Mouse (Mus musculus) midbrain, embryonic 13.5 days (tissue): ENCODE measurements around the gene Stk32c. TPM values are rescaled to one million over a fixed set of nuclear protein-coding genes. Genes with fewer than 3 reads are reported as not detected.

Experiments
- ATAC-seq: fragments of 200-750 bp; cut with Nextera tagmentation; 2 replicates; pipeline ENCODE4 v1.8.0; 2017; ENCODE audit warnings: mild to moderate bottlenecking, moderate TSS enrichment, moderate library complexity
- H3K27ac ChIP-seq: fragments of 300-500 bp; sonication (generic); 2 replicates; pipeline ENCODE4 v1.5.1; 2015; ENCODE audit warnings: inconsistent platforms, mild to moderate bottlenecking, moderate library complexity
- H3K27me3 ChIP-seq: fragments of 300-500 bp; sonication (generic); 2 replicates; pipeline ENCODE4 v1.6.1; 2015; ENCODE audit warnings: mild to moderate bottlenecking, inconsistent platforms
- H3K36me3 ChIP-seq: fragments of 300-500 bp; sonication (generic); 2 replicates; pipeline ENCODE4 v1.6.1; 2015; ENCODE audit warnings: mild to moderate bottlenecking, inconsistent platforms
- H3K4me1 ChIP-seq: fragments of 300-500 bp; sonication (generic); replicated peaks from 2 replicates; pipeline ENCODE4 v1.6.1; 2015; ENCODE audit warnings: inconsistent platforms
- H3K4me2 ChIP-seq: fragments of 300-500 bp; sonication (generic); replicated peaks from 2 replicates; pipeline ENCODE4 v1.6.1; 2015; ENCODE audit warnings: moderate library complexity, mild to moderate bottlenecking, inconsistent platforms
- H3K4me3 ChIP-seq: fragments of 300-500 bp; sonication (generic); replicated peaks from 2 replicates; pipeline ENCODE4 v1.5.1; 2015; ENCODE audit warnings: mild to moderate bottlenecking, inconsistent platforms
- H3K9ac ChIP-seq: fragments of 300-500 bp; sonication (generic); replicated peaks from 2 replicates; pipeline ENCODE4 v1.6.1; 2015; ENCODE audit warnings: mild to moderate bottlenecking, inconsistent platforms
- H3K9me3 ChIP-seq: fragments of 300-500 bp; sonication (generic); 2 replicates; pipeline ENCODE4 v1.6.1; 2016; ENCODE audit warnings: mild to moderate bottlenecking, inconsistent platforms
- WGBS: fragments of 180-500 bp; shearing (Covaris S2); methylation state at CpG from one replicate; pipeline ENCODE4 v1.1.7; 2015; 5-methylcytosine and 5-hydroxymethylcytosine counted together
- polyA plus RNA-seq: library from polyadenylated mRNA; unstranded; fragments of >200 nt; fragmentation: Nextera tagmentation; extraction: Ambion mirVana; gene quantifications from 2 replicates; pipeline ENCODE4 v1.2.1, GENCODE M21; 2015

Gene Stk32c
- polyA plus RNA-seq, 1 experiment from 2014 or later: 0.79 TPM

GRCm38 (mm10) chr7:139246931-139247880, 34.1 kb upstream of the Stk32c start:
- Histone ChIP-seq H3K4me1 (peaks cover 36% of the 10 kb centered on the region), H3K4me3 (peak overlapping the region; percentile 62), H3K27me3 (peaks cover 45% of the 10 kb centered on the region), H3K27ac (no peak overlapping the region), H3K9me3 (no peaks in the 10 kb centered on the region), H3K36me3 (no peaks in the 10 kb centered on the region), H3K4me2 (peak overlapping the region; percentile 94), H3K9ac (peak overlapping the region; percentile 80)
- ATAC-seq: peak; percentile 60
- 2% methylated on average over 38 of the region's 38 CpGs for WGBS

- H3K27ac ChIP-seq: no peak overlapping the region
- H3K27me3 ChIP-seq: peaks cover 45% of the 10 kb centered on the region
- H3K9me3 ChIP-seq: no peaks in the 10 kb centered on the region
- no peak overlapping the region for H3K4me2 ChIP-seq
- no peaks in the 10 kb centered on the region for H3K36me3 ChIP-seq
- peaks cover 29% of the 10 kb centered on the region for H3K4me1 ChIP-seq
- no peak overlapping the region for H3K9ac ChIP-seq
- H3K4me3 ChIP-seq: no peak overlapping the region
- no peak for ATAC-seq
- 78% methylated on average over 5 of the region's 5 CpGs for WGBS
These were observed 33.0 kb upstream of the Stk32c start for GRCm38 (mm10) chr7:139246086-139246485.

GRCm38 (mm10) chr7:139239432-139239831, 26.3 kb upstream of the Stk32c start:
- no peaks in the 10 kb centered on the region for H3K36me3 ChIP-seq
- no peak overlapping the region for H3K4me2 ChIP-seq
- H3K9me3 ChIP-seq: no peaks in the 10 kb centered on the region
- H3K9ac ChIP-seq: no peak overlapping the region
- H3K4me3 ChIP-seq: no peak overlapping the region
- 80% methylated on average over 3 of the region's 3 CpGs for WGBS
- H3K27ac ChIP-seq: no peak overlapping the region
- peaks cover 8% of the 10 kb centered on the region for H3K4me1 ChIP-seq
- no peak for ATAC-seq
- no peaks in the 10 kb centered on the region for H3K27me3 ChIP-seq

GRCm38 (mm10) chr7:139235651-139236358, 22.7 kb upstream of the Stk32c start:
- H3K27ac ChIP-seq: no peak overlapping the region
- H3K27me3 ChIP-seq: no peaks in the 10 kb centered on the region
- no peaks in the 10 kb centered on the region for H3K9me3 ChIP-seq
- H3K9ac ChIP-seq: no peak overlapping the region
- no peak overlapping the region for H3K4me3 ChIP-seq
- H3K4me2 ChIP-seq: no peak overlapping the region
- H3K4me1 ChIP-seq: peaks cover 16% of the 10 kb centered on the region
- no peak for ATAC-seq
- WGBS: 87% methylated on average over 12 of the region's 12 CpGs
- H3K36me3 ChIP-seq: no peaks in the 10 kb centered on the region

- no peaks in the 10 kb centered on the region; the same call in 1 of the 2 replicates for H3K36me3 ChIP-seq
- H3K9me3 ChIP-seq: no peaks in the 10 kb centered on the region
- H3K4me3 ChIP-seq: no peak overlapping the region
- H3K27me3 ChIP-seq: no peaks in the 10 kb centered on the region
- no peak overlapping the region for H3K27ac ChIP-seq
- H3K9ac ChIP-seq: peak overlapping the region; percentile 49; the same call in 1 of the 2 replicates
- 11% methylated on average over 18 of the region's 18 CpGs for WGBS
- peak overlapping the region; percentile 27 for H3K4me2 ChIP-seq
- peak; percentile 69 for ATAC-seq
- peaks cover 16% of the 10 kb centered on the region for H3K4me1 ChIP-seq
These were observed 21.5 kb upstream of the Stk32c start for GRCm38 (mm10) chr7:139234426-139235188.

GRCm38 (mm10) chr7:139233714-139234113, 20.6 kb upstream of the Stk32c start:
- ATAC-seq: peak; percentile 80
- H3K4me1 ChIP-seq: peaks cover 16% of the 10 kb centered on the region
- H3K36me3 ChIP-seq: no peaks in the 10 kb centered on the region; the same call in 1 of the 2 replicates
- no peak overlapping the region for H3K9ac ChIP-seq
- H3K4me3 ChIP-seq: no peak overlapping the region
- H3K27ac ChIP-seq: 0 out of 2 replicates have a peak overlapping the region, but pooled peaks have one; percentile 16
- no peaks in the 10 kb centered on the region for H3K9me3 ChIP-seq
- H3K27me3 ChIP-seq: no peaks in the 10 kb centered on the region
- under 1% methylated on average over 7 of the region's 7 CpGs for WGBS
- no peak overlapping the region for H3K4me2 ChIP-seq

- Histone ChIP-seq H3K4me1 (peaks cover 16% of the 10 kb centered on the region), H3K9ac (no peak overlapping the region), H3K4me2 (no peak overlapping the region), H3K27ac (no peak overlapping the region), H3K36me3 (no peaks in the 10 kb centered on the region; the same call in 1 of the 2 replicates), H3K27me3 (no peaks in the 10 kb centered on the region), H3K4me3 (no peak overlapping the region), H3K9me3 (no peaks in the 10 kb centered on the region)
- WGBS: 75% methylated on average over 12 of the region's 12 CpGs
- ATAC-seq: no peak
These were observed 17.1 kb upstream of the Stk32c start for GRCm38 (mm10) chr7:139230241-139230640.

GRCm38 (mm10) chr7:139229837-139230236, 16.7 kb upstream of the Stk32c start:
- Histone ChIP-seq H3K4me2 (no peak overlapping the region), H3K9ac (no peak overlapping the region), H3K27me3 (no peaks in the 10 kb centered on the region), H3K9me3 (no peaks in the 10 kb centered on the region), H3K4me1 (peaks cover 12% of the 10 kb centered on the region), H3K27ac (no peak overlapping the region), H3K36me3 (no peaks in the 10 kb centered on the region; the same call in 1 of the 2 replicates), H3K4me3 (no peak overlapping the region)
- no peak for ATAC-seq
- 76% methylated on average over 5 of the region's 5 CpGs for WGBS

- Histone ChIP-seq H3K36me3 (no peaks in the 10 kb centered on the region; the same call in 1 of the 2 replicates), H3K9ac (no peak overlapping the region), H3K27me3 (no peaks in the 10 kb centered on the region), H3K9me3 (no peaks in the 10 kb centered on the region), H3K4me3 (no peak overlapping the region), H3K27ac (no peak overlapping the region), H3K4me2 (no peak overlapping the region), H3K4me1 (peaks cover under 1% of the 10 kb centered on the region; the same call in 1 of the 2 replicates)
- no peak for ATAC-seq
- 80% methylated on average over 6 of the region's 6 CpGs for WGBS
These were observed 15.5 kb upstream of the Stk32c start for GRCm38 (mm10) chr7:139228447-139229171.

GRCm38 (mm10) chr7:139226416-139226815, 13.3 kb upstream of the Stk32c start:
- no peaks in the 10 kb centered on the region for H3K9me3 ChIP-seq
- no peak for ATAC-seq
- H3K4me2 ChIP-seq: no peak overlapping the region
- no peak overlapping the region for H3K9ac ChIP-seq
- H3K4me1 ChIP-seq: no peaks in the 10 kb centered on the region
- H3K27me3 ChIP-seq: no peaks in the 10 kb centered on the region
- no peaks in the 10 kb centered on the region; the same call in 1 of the 2 replicates for H3K36me3 ChIP-seq
- H3K4me3 ChIP-seq: no peak overlapping the region
- 86% methylated on average over 7 of the region's 7 CpGs for WGBS
- H3K27ac ChIP-seq: no peak overlapping the region

GRCm38 (mm10) chr7:139224725-139225124, 11.6 kb upstream of the Stk32c start:
- Histone ChIP-seq H3K36me3 (no peaks in the 10 kb centered on the region; the same call in 1 of the 2 replicates), H3K27ac (no peak overlapping the region), H3K4me2 (no peak overlapping the region), H3K4me1 (no peaks in the 10 kb centered on the region), H3K27me3 (no peaks in the 10 kb centered on the region), H3K4me3 (no peak overlapping the region), H3K9me3 (no peaks in the 10 kb centered on the region), H3K9ac (no peak overlapping the region)
- WGBS: 84% methylated on average over 8 of the region's 8 CpGs
- ATAC-seq: no peak
